Mouse (Mus musculus) liver, embryonic 16.5 days (tissue): ENCODE results near the gene Ttl. TPM values are rescaled to one million over a fixed set of nuclear protein-coding genes. Genes with fewer than 3 reads are reported as not detected.

Experiments
- ATAC-seq: fragments of 200-750 bp; cut with Nextera tagmentation; 2 replicates; pipeline ENCODE4 v1.8.0; 2017; ENCODE audit warnings: low read depth, mild to moderate bottlenecking, moderate number of reproducible peaks, moderate library complexity
- H3K27ac ChIP-seq: fragments of 300-500 bp; sonication (generic); 2 replicates; pipeline ENCODE4 v1.5.1; 2014; ENCODE audit warnings: mild to moderate bottlenecking, low read length
- H3K27me3 ChIP-seq: fragments of 300-500 bp; sonication (generic); 2 replicates; pipeline ENCODE4 v1.6.1; 2014; ENCODE audit warnings: low read depth, low read length, mixed read lengths; ENCODE audit not compliant: control insufficient read depth, insufficient read depth
- H3K36me3 ChIP-seq: fragments of 300-500 bp; sonication (generic); 2 replicates; pipeline ENCODE4 v1.6.1; 2014; ENCODE audit warnings: mild to moderate bottlenecking; ENCODE audit not compliant: control insufficient read depth, insufficient read depth
- H3K4me1 ChIP-seq: fragments of 300-500 bp; sonication (generic); 2 replicates; pipeline ENCODE4 v1.6.1; 2014; ENCODE audit warnings: low read depth, low read length, mixed read lengths; ENCODE audit not compliant: control insufficient read depth
- H3K4me2 ChIP-seq: fragments of 300-500 bp; sonication (generic); 2 replicates; pipeline ENCODE4 v1.6.1; 2014; ENCODE audit warnings: low read depth, low read length, mixed read lengths
- H3K4me3 ChIP-seq: fragments of 300-500 bp; sonication (generic); 2 replicates; pipeline ENCODE4 v1.5.1; 2014; ENCODE audit warnings: low read depth, mild to moderate bottlenecking, low read length
- H3K9ac ChIP-seq: fragments of 300-500 bp; sonication (generic); 2 replicates; pipeline ENCODE4 v1.6.1; 2014; ENCODE audit warnings: low read depth, low read length
- H3K9me3 ChIP-seq: fragments of 300-500 bp; sonication (generic); replicated peaks from 2 replicates; pipeline ENCODE4 v1.6.1; 2016; ENCODE audit warnings: low read length; ENCODE audit not compliant: control insufficient read depth
- WGBS: fragments of 180-500 bp; shearing (Covaris S2); extraction: QIAGEN DNeasy Blood & Tissue Kit; methylation state at CpG from one replicate; pipeline ENCODE4 v1.1.7; 2014; ENCODE audit not compliant: insufficient replicate concordance; 5-methylcytosine and 5-hydroxymethylcytosine counted together
- polyA plus RNA-seq: library from polyadenylated mRNA; unstranded; fragments of >200 nt; fragmentation: Nextera tagmentation; extraction: Ambion mirVana; gene quantifications from 2 replicates; pipeline ENCODE4 v1.2.1, GENCODE M21; 2015

The Ttl gene
- polyA plus RNA-seq, 1 experiment from 2014 or later = 1.8 TPM

- no peak overlapping the region for H3K4me3 ChIP-seq
- peaks cover 16% of the 10 kb centered on the region for H3K4me1 ChIP-seq
- no peak overlapping the region for H3K27ac ChIP-seq
- WGBS = 70% methylated on average over 3 of the region's 3 CpGs
- H3K27me3 ChIP-seq = no peaks in the 10 kb centered on the region; the same call in 1 of the 2 replicates
- ATAC-seq = no peak
- no peaks in the 10 kb centered on the region for H3K9me3 ChIP-seq
- H3K9ac ChIP-seq = no peak overlapping the region
- no peak overlapping the region for H3K4me2 ChIP-seq
- H3K36me3 ChIP-seq = no peaks in the 10 kb centered on the region
Observed at GRCm38 (mm10) chr2:129070296-129070695, 4.6 kb downstream of the Ttl start.

DNA sequence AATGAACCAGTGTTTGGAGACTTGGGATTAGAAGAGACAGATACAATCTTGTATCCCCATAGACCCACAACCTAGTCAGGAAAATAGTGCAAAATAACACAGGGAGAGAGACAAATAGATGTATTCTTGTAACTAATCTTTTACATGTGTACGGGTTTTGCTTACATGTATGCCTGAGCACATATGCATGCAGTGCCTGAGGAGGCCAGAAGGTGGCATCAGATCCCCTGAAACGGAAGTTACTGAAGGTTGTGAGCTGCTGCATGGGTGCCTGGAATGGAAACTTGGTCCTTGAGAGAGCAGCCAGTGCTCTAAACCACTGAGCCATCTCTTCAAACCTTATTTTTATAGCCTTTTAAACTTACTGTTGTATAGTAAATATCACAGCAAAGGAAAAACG, 12.6 kb downstream of the Ttl start:
- Histone ChIP-seq H3K4me2 (no peak overlapping the region), H3K4me3 (no peak overlapping the region), H3K27ac (no peak overlapping the region), H3K9me3 (no peaks in the 10 kb centered on the region), H3K36me3 (no peaks in the 10 kb centered on the region), H3K27me3 (no peaks in the 10 kb centered on the region), H3K4me1 (no peaks in the 10 kb centered on the region), H3K9ac (no peak overlapping the region)
- WGBS = 78% methylated on average over 3 of the region's 3 CpGs
- ATAC-seq = no peak

DNA sequence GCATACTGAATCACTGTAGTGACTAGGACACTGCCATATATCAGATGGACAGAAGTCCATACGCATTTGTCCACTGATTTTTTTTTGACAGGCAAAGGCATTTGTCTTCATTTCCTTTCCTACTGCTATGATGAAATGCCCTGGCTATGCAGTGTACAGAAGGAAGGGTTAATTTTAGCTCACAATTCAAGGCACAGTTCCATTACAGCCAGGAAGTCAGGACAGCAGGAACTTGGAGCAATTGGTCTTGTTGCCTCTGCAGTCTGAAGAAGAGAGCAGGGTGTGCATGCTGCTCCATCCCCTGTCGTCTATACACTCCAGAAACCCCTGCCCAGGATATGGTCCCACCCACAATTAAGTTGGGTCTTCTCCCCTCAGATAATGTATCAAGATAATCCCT, 13.5 kb downstream of the Ttl start:
- H3K4me1 ChIP-seq = no peaks in the 10 kb centered on the region

DNA sequence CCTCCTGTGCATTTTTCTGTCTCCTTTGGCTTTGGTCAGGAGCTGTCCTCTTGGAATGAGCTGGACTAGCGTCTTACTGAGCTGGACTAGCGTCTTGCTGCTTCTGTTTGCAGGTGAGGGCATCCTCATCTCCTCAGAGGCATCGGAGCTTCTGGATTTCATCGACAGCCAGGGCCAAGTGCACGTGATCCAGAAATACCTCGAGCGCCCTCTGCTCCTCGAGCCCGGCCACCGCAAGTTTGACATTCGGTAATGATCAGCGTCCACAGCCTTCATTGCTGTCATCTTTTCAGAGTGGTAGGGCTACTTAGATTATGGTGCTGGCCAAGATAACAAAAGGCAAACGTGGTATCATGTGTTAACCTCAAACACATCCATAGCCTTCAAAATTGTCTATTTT, 15.4 kb downstream of the Ttl start:
- WGBS = 65% methylated on average over 13 of the region's 13 CpGs
- H3K36me3 ChIP-seq = no peaks in the 10 kb centered on the region
- ATAC-seq = no peak

More for the DNA sequence above, 13.5 kb downstream of the Ttl start:
- 57% methylated on average over 2 of the region's 2 CpGs for WGBS
- no peaks in the 10 kb centered on the region for H3K27me3 ChIP-seq
- H3K9me3 ChIP-seq = no peaks in the 10 kb centered on the region
- no peak overlapping the region for H3K4me2 ChIP-seq
- ATAC-seq = no peak
- no peak overlapping the region for H3K9ac ChIP-seq
- H3K4me3 ChIP-seq = no peak overlapping the region
- no peaks in the 10 kb centered on the region for H3K36me3 ChIP-seq
- H3K27ac ChIP-seq = no peak overlapping the region

GRCm38 (mm10) chr2:129083514-129083913, 17.8 kb downstream of the Ttl start:
- H3K27me3 ChIP-seq = no peaks in the 10 kb centered on the region
- no peak overlapping the region for H3K27ac ChIP-seq
- no peaks in the 10 kb centered on the region for H3K9me3 ChIP-seq
- no peak overlapping the region for H3K9ac ChIP-seq
- H3K4me1 ChIP-seq = peaks cover 2% of the 10 kb centered on the region; the same call in 1 of the 2 replicates
- WGBS = 75% methylated on average over 5 of the region's 5 CpGs
- no peak overlapping the region for H3K4me3 ChIP-seq
- H3K4me2 ChIP-seq = no peak overlapping the region
- no peaks in the 10 kb centered on the region for H3K36me3 ChIP-seq
- ATAC-seq = no peak

More for the DNA sequence above, 15.4 kb downstream of the Ttl start:
- no peaks in the 10 kb centered on the region for H3K4me1 ChIP-seq
- H3K27ac ChIP-seq = no peak overlapping the region
- H3K27me3 ChIP-seq = no peaks in the 10 kb centered on the region
- no peak overlapping the region for H3K4me3 ChIP-seq
- H3K9me3 ChIP-seq = no peaks in the 10 kb centered on the region
- no peak overlapping the region for H3K9ac ChIP-seq
- no peak overlapping the region for H3K4me2 ChIP-seq

GRCm38 (mm10) chr2:129084959-129085358, 19.2 kb downstream of the Ttl start:
- Histone ChIP-seq H3K27ac (no peak overlapping the region), H3K9ac (no peak overlapping the region), H3K36me3 (no peaks in the 10 kb centered on the region), H3K27me3 (no peaks in the 10 kb centered on the region), H3K4me1 (peaks cover 2% of the 10 kb centered on the region; the same call in 1 of the 2 replicates), H3K4me2 (no peak overlapping the region), H3K9me3 (no peaks in the 10 kb centered on the region), H3K4me3 (no peak overlapping the region)
- WGBS = 47% methylated on average over 2 of the region's 2 CpGs
- no peak for ATAC-seq

- H3K27me3 ChIP-seq = no peaks in the 10 kb centered on the region
- H3K4me2 ChIP-seq = no peak overlapping the region
- peaks cover 2% of the 10 kb centered on the region; the same call in 1 of the 2 replicates for H3K4me1 ChIP-seq
- peak; percentile 19; the same call in 1 of the 2 replicates for ATAC-seq
- WGBS = 32% methylated on average over 1 of the region's 1 CpGs
- H3K9ac ChIP-seq = no peak overlapping the region
- H3K9me3 ChIP-seq = no peaks in the 10 kb centered on the region
- H3K36me3 ChIP-seq = no peaks in the 10 kb centered on the region
- H3K27ac ChIP-seq = no peak overlapping the region
- H3K4me3 ChIP-seq = no peak overlapping the region
Observed at GRCm38 (mm10) chr2:129087520-129087919, 21.8 kb downstream of the Ttl start.

- Histone ChIP-seq H3K9ac (no peak overlapping the region), H3K4me3 (no peak overlapping the region), H3K4me2 (no peak overlapping the region), H3K27ac (no peak overlapping the region), H3K9me3 (no peaks in the 10 kb centered on the region), H3K36me3 (no peaks in the 10 kb centered on the region), H3K4me1 (peaks cover 2% of the 10 kb centered on the region; the same call in 1 of the 2 replicates), H3K27me3 (no peaks in the 10 kb centered on the region)
- no peak for ATAC-seq
- WGBS = 65% methylated on average over 4 of the region's 4 CpGs
Observed at GRCm38 (mm10) chr2:129090370-129090769, 24.6 kb downstream of the Ttl start.

GRCm38 (mm10) chr2:129092810-129093209, 27.1 kb downstream of the Ttl start:
- H3K9me3 ChIP-seq = no peaks in the 10 kb centered on the region

More at GRCm38 (mm10) chr2:129092810-129093209, 27.1 kb downstream of the Ttl start:
- Histone ChIP-seq H3K36me3 (no peaks in the 10 kb centered on the region), H3K9ac (no peak overlapping the region), H3K4me2 (no peak overlapping the region), H3K4me1 (no peaks in the 10 kb centered on the region), H3K27me3 (no peaks in the 10 kb centered on the region), H3K4me3 (no peak overlapping the region), H3K27ac (no peak overlapping the region)
- ATAC-seq = no peak
- WGBS = 80% methylated on average over 12 of the region's 12 CpGs
